Mouse (Mus musculus) brain, embryonic 14.5 days (tissue): ENCODE measurements at regions not wholly inside any gene's neighbourhood (a gene's known extent, or its start where the extent isn't known, plus 50 kb on each side); places are given as distances from the start of the nearest gene placed in this dataset.

Experiments used
- DNase-seq: peaks from one replicate; pipeline ENCODE4 v3.0.0-alpha.2; 2011; ENCODE audit warnings: low read depth
- CTCF ChIP-seq: fragments of 200-500 bp; IDR thresholded peaks from 2 replicates; pipeline ENCODE4 v1.5.1; 2012; ENCODE audit warnings: inconsistent platforms, mild to moderate bottlenecking, moderate library complexity, borderline replicate concordance; ENCODE audit not compliant: insufficient read depth, insufficient read length; ENCODE audit errors: extremely low read depth
- POLR2A ChIP-seq: fragments of 200-500 bp; IDR thresholded peaks from 2 replicates; pipeline ENCODE4 v1.6.1; 2012; ENCODE audit warnings: mild to moderate bottlenecking, inconsistent platforms, borderline replicate concordance; ENCODE audit not compliant: poor library complexity, insufficient read depth, insufficient read length, severe bottlenecking; ENCODE audit errors: extremely low read depth

DNA sequence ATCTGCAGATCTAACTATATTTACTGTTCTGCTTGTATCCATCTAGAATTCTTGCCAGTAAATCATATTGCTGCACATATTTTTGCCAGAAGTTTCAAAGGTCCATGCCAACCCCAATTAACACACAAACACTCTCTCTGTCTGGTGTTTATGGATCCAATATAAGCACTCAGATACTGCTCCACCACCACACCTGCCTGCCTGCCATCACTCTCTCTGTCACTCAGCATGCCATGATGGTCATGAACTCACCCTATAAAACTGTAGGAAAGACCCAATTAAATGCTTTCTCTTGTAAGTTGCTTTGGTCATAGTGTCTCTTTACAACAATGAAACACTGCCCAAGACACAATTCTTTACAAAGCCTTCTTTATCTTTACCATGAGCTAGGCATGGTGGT lies 66.8 kb upstream of the Il15 start:
- no peak for TF ChIP-seq POLR2A
- no peak for TF ChIP-seq CTCF

DNA sequence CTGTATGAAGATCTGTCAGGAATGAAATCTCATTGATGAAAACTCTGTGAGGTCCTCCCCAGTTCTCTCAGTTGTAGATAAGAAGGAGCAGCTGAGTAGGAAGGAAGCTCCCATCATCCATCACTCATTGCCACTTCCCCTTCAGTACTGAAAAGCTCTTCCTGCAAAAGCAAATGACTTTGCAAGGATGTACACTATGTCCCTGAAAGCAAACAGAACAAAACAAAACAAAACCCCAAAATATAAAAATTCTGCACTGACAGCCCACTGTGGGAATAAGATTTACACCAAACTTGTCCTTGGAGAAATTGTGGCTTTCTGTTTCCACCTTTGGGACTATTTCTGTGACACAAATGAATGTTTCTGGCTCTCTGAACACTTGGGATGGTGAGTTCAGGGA lies 59.8 kb upstream of the Il15 start:
- TF ChIP-seq POLR2A (no peak), CTCF (no peak)
- no peak for DNase-seq

More for the DNA sequence above, 66.8 kb upstream of the Il15 start:
- peak; percentile 30 for DNase-seq

DNA sequence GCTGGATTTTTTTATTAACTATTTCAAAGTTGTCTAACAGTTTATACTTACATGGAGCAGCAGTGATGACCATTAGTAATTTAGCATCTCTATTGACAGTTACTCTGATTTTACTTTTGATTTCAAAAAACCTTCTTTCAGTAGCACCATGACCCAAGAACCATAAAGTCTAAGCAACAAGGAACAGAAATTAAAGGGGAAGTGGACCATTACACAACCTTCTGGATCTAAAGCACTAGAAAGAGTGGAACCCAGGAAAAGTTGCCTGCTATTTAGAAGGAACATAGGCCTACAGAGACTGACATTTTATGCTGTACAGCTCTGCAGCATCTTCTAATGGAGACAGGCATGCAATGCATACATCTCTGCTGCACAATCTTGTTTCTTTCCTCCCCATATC lies 56.0 kb upstream of the Il15 start:
- TF ChIP-seq POLR2A (no peak), CTCF (no peak)

DNA sequence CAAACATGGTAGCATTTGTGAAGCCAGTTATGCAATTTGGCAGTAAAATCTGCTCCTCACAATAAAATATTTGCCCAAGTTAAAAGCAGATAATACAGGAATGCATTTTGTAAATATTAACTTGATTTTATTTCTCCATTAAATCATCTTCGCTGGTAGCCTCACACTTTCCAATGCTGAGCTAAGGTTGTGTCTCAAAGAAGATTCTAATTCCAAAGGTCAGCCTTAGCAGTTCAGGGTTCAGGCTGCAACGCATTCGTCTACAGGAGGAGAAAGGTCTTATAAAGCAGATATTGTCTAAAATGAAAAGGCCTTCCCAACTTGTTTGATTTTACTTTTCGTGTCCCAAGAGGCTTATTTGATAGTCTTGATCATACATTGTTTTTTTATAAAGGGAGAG lies 51.0 kb upstream of the Il15 start:
- DNase-seq, result no peak
- no peak for TF ChIP-seq CTCF
- TF ChIP-seq POLR2A, result no peak

More for the DNA sequence above, 56.0 kb upstream of the Il15 start:
- DNase-seq, result no peak
